Mouse (Mus musculus) heart, adult 2 months (tissue): Measurements from ENCODE around the gene Ppp1r7. TPM values are rescaled to one million over a fixed set of nuclear protein-coding genes. Genes with fewer than 3 reads are reported as not detected.
A peak's percentile ranks its signal among the peaks of the same experiment; 100 is the strongest.

Source experiments
- DNase-seq, 2 experiments: peaks; one replicate each; pipeline ENCODE4 v3.0.0; 2021
- H3K27ac ChIP-seq: fragments of 200-600 bp; 2 replicates; pipeline ENCODE4 v1.8.1; 2022
- H3K27me3 ChIP-seq: fragments of 200-500 bp; 2 replicates; pipeline ENCODE4 v1.6.1; 2012; ENCODE audit warnings: mild to moderate bottlenecking, low read length, inconsistent platforms, mixed read lengths; ENCODE audit not compliant: control insufficient read depth, insufficient read depth
- H3K36me3 ChIP-seq: fragments of 200-500 bp; 2 replicates; pipeline ENCODE4 v1.6.1; 2012; ENCODE audit warnings: low read length, inconsistent platforms; ENCODE audit not compliant: control insufficient read depth, insufficient read depth
- H3K4me1 ChIP-seq: fragments of 200-500 bp; 2 replicates; pipeline ENCODE4 v1.6.1; 2011; ENCODE audit warnings: low read length; ENCODE audit not compliant: control insufficient read depth, insufficient read depth
- H3K4me3 ChIP-seq: fragments of 200-600 bp; 2 replicates; pipeline ENCODE4 v1.8.1; 2022
- H3K79me2 ChIP-seq: fragments of 200-500 bp; replicated peaks from 2 replicates; pipeline ENCODE4 v1.6.1; 2012; ENCODE audit warnings: mild to moderate bottlenecking, inconsistent platforms, low read length, moderate library complexity, mixed read lengths; ENCODE audit not compliant: control insufficient read depth, insufficient read depth
- H3K9ac ChIP-seq: fragments of 200-500 bp; 2 replicates; pipeline ENCODE4 v1.6.1; 2012; ENCODE audit warnings: low read depth, mild to moderate bottlenecking, control low read depth, inconsistent platforms, low read length, mixed read lengths
- CTCF ChIP-seq: fragments of 200-600 bp; IDR thresholded peaks from 2 replicates; pipeline ENCODE4 v1.8.1; 2022; ENCODE audit warnings: antibody characterized with exemption, mild to moderate bottlenecking, moderate library complexity
- EP300 ChIP-seq: fragments of 200-500 bp; IDR thresholded peaks from 2 replicates; pipeline ENCODE4 v1.6.1; 2011; ENCODE audit warnings: low read depth, low read length, control low read depth; ENCODE audit not compliant: insufficient read depth
- POLR2A ChIP-seq: fragments of 200-500 bp; IDR thresholded peaks from 2 replicates; pipeline ENCODE4 v1.6.1; 2011; ENCODE audit warnings: mild to moderate bottlenecking, low read depth, low read length, control low read depth; ENCODE audit not compliant: insufficient read depth
- WGBS: fragments of 180-500 bp; shearing (Covaris S2); methylation state at CpG from one replicate; pipeline ENCODE4 v1.1.7; 2018; 5-methylcytosine and 5-hydroxymethylcytosine counted together
- intact Hi-C: fragments of 180-260 bp; cut with DNase I; formaldehyde crosslinking; loops from one replicate; pipeline ENCODE4 v1.15.1; 2025
- polyA plus RNA-seq: library from polyadenylated mRNA; depleted of rRNA; stranded (reverse); fragments of >200 nt; gene quantifications from 2 replicates; pipeline ENCODE4 v1.2.3, GENCODE M21; 2012
- total RNA-seq, 2 experiments: library from RNA; stranded (reverse); gene quantifications; 2 replicates each; pipeline ENCODE4 v1.2.3; 2021

The Ppp1r7 gene
- total and polyA plus RNA-seq, 3 experiments, result 2.9 to 24.1 (median 22.7) TPM

- Histone ChIP-seq H3K36me3 (no peaks in the 10 kb centered on the region), H3K27ac (no peak overlapping the region), H3K4me1 (no peaks in the 10 kb centered on the region), H3K79me2 (no peaks in the 10 kb centered on the region), H3K4me3 (no peak overlapping the region), H3K9ac (no peak overlapping the region), H3K27me3 (no peaks in the 10 kb centered on the region)
- WGBS, result 92% methylated on average over 6 of the region's 6 CpGs
- TF ChIP-seq CTCF, result no peak
- no peak for DNase-seq
- intact Hi-C loops, result no loop called here
Measured at GRCm38 (mm10) chr1:93323973-93324372, 18.7 kb upstream of the Ppp1r7 start.

- no peak overlapping the region for H3K27ac ChIP-seq
- no peak overlapping the region for H3K9ac ChIP-seq
- H3K4me3 ChIP-seq, result no peak overlapping the region
- 75% methylated on average over 3 of the region's 3 CpGs for WGBS
- intact Hi-C loops, result no loop called here
- no peak for DNase-seq
- H3K36me3 ChIP-seq, result no peaks in the 10 kb centered on the region
- H3K79me2 ChIP-seq, result no peaks in the 10 kb centered on the region
- H3K4me1 ChIP-seq, result no peaks in the 10 kb centered on the region
- H3K27me3 ChIP-seq, result no peaks in the 10 kb centered on the region
- TF ChIP-seq EP300 (no peak), CTCF (no peak), POLR2A (no peak)
Measured at GRCm38 (mm10) chr1:93326446-93326845, 16.2 kb upstream of the Ppp1r7 start.

GRCm38 (mm10) chr1:93334621-93335020, 8.0 kb upstream of the Ppp1r7 start:
- H3K27ac ChIP-seq, result no peak overlapping the region
- 81% methylated on average over 2 of the region's 2 CpGs for WGBS
- no peak for DNase-seq
- no peaks in the 10 kb centered on the region for H3K36me3 ChIP-seq
- no peak overlapping the region for H3K4me3 ChIP-seq
- no peak overlapping the region for H3K9ac ChIP-seq
- no peaks in the 10 kb centered on the region for H3K27me3 ChIP-seq
- no peak for TF ChIP-seq CTCF
- TF ChIP-seq EP300, result no peak
- TF ChIP-seq POLR2A, result no peak
- H3K4me1 ChIP-seq, result no peaks in the 10 kb centered on the region
- H3K79me2 ChIP-seq, result no peaks in the 10 kb centered on the region
- intact Hi-C loops, result no loop called here

- Histone ChIP-seq H3K4me3 (peak overlapping the region; percentile 85), H3K79me2 (0 out of 2 replicates have a peak, but pooled peaks cover 1% of the 10 kb centered on the region), H3K27me3 (no peaks in the 10 kb centered on the region), H3K9ac (peak overlapping the region; percentile 85), H3K4me1 (peaks cover 2% of the 10 kb centered on the region), H3K27ac (peak overlapping the region; percentile 77), H3K36me3 (no peaks in the 10 kb centered on the region)
- no peak for TF ChIP-seq EP300
- TF ChIP-seq CTCF, result peak; percentile 62
- peak; percentile 79 for TF ChIP-seq POLR2A
- peak; percentile 91 to 95 for DNase-seq
- WGBS, result under 1% methylated on average over 39 of the region's 39 CpGs
- intact Hi-C loops, result loop anchor here (2.0 to 10.0 kb wide), 9 partner anchors 36 to 461 kb away; partner anchors contain the start of genes Capn10, Dtymk, Hdlbp and Ing5
Measured at GRCm38 (mm10) chr1:93343504-93344047, 922 bp downstream of the Ppp1r7 start.

GRCm38 (mm10) chr1:93347176-93347575, 4.5 kb downstream of the Ppp1r7 start:
- peaks cover 2% of the 10 kb centered on the region for H3K4me1 ChIP-seq
- intact Hi-C loops, result loop anchor here (10.0 kb wide), 5 partner anchors 112 to 458 kb away; partner anchors contain the start of genes Capn10, Dtymk, Hdlbp and Ing5
- no peaks in the 10 kb centered on the region for H3K27me3 ChIP-seq
- H3K79me2 ChIP-seq, result 0 out of 2 replicates have a peak, but pooled peaks cover 1% of the 10 kb centered on the region
- TF ChIP-seq EP300 (no peak), POLR2A (no peak), CTCF (no peak)
- DNase-seq, result no peak
- H3K4me3 ChIP-seq, result no peak overlapping the region
- H3K36me3 ChIP-seq, result no peaks in the 10 kb centered on the region; the same call in 1 of the 2 replicates
- 80% methylated on average over 5 of the region's 5 CpGs for WGBS
- H3K9ac ChIP-seq, result no peak overlapping the region
- H3K27ac ChIP-seq, result no peak overlapping the region

- TF ChIP-seq EP300 (no peak), POLR2A (no peak), CTCF (no peak)
- Histone ChIP-seq H3K4me3 (no peak overlapping the region), H3K79me2 (no peaks in the 10 kb centered on the region), H3K9ac (no peak overlapping the region), H3K36me3 (peaks cover 3% of the 10 kb centered on the region; the same call in 1 of the 2 replicates), H3K27me3 (no peaks in the 10 kb centered on the region), H3K27ac (no peak overlapping the region), H3K4me1 (no peaks in the 10 kb centered on the region)
- 61% methylated on average over 4 of the region's 4 CpGs for WGBS
- DNase-seq, result no peak
- intact Hi-C loops, result loop anchor here (10.0 kb wide), 5 partner anchors 115 to 455 kb away; partner anchors contain the start of genes Capn10, Dtymk, Hdlbp and Ing5
Measured at GRCm38 (mm10) chr1:93349701-93350100, 7.0 kb downstream of the Ppp1r7 start.
